Mouse (Mus musculus) lung, postnatal 36 days (tissue): Measurements from ENCODE around the gene Nup210l.
"Not testable (repeated sequence)": the region's sequence is repeated elsewhere in the genome, so short reads cannot be mapped to it uniquely, and the experiment has no call there.

Source experiments
- DNase-seq: peaks from one replicate; pipeline ENCODE4 v3.0.0; 2022; ENCODE audit warnings: mixed read lengths

Nup210l gene

DNA sequence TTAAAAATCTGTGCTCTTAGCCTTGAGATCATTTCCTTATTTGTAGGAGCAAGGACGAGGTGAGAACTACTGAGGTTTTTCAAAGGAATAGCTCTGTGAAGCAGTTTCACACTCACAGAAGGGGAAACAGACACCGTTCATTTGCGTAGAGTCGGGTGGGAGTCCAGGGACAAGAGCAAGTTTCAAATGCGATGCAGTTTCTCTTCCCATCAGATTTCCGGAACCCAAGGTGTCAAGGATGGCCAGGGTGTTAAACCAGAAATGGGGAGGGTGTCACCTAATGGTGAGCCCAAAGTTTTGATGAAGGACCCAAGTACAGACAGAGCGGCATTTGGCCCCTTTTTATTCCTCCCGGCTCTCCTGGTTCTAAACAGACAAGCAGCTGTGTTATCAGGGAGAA, 127.1 kb downstream of the Nup210l start:
- DNase-seq: peak; percentile 21

DNA sequence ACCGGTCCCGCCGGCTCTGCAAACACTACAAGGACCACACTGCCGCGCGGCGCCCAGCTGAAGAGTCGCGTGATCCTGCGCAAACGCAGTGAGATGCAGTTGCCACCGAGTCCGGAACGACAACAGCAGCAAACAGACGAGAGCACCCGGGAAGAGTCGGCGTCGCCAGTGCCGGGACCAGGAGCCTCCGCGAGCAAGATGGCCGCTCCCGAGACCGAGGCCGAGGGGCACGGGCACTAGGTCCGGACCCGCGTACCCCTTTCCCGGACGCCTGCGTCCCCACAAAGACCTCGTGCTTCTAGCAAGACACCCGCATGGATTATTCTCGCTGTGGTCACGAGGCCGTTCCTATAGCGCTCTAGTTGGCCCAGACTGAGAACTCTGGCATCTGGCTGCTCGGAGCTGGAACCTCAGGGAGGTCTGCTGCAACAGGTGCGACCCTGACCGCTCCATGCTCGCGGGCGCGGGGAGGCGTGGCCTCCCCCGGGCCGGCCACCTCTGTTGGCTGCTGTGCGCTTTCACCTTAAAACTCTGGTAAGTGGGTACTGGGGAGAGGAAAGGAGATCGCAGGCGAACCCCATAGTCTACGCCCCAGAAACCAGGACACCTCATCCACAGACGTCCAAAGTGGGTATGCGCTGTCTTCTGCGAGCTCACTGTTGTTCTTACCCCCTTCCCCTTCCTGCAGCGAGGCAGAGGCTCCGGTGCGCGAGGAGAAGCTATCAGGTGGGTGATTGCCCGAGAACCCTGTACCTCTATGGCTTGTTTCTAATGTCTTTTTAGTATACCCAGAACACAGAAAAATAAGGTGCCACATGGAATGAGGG, 127.8 kb downstream of the Nup210l start, which contains the start of gene Jtb:
TSS of gene Jtb (plus strand) at position 91 of the 827 bp plus-strand sequence.
- peak; percentile 98 for DNase-seq

DNA sequence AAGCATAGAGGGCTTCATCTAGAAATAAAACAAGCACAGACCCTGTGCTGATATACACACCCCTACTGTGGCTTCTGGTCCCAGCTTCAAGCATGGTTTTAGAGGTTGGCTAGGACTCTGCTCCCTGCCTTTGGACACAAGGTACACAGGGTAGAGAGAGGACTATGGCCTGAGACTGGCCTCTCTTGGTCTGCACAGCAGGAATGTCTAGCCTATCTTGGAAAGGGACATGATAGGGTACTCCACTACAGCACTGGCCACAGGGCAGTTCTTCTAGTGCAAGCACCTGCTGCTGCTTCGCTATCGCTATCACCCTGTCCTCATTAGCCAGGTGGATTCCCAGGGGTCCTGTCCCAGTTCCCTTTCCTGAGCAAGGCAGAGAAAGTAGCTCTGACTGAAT, 137.3 kb downstream of the Nup210l start:
- DNase-seq: no peak

DNA sequence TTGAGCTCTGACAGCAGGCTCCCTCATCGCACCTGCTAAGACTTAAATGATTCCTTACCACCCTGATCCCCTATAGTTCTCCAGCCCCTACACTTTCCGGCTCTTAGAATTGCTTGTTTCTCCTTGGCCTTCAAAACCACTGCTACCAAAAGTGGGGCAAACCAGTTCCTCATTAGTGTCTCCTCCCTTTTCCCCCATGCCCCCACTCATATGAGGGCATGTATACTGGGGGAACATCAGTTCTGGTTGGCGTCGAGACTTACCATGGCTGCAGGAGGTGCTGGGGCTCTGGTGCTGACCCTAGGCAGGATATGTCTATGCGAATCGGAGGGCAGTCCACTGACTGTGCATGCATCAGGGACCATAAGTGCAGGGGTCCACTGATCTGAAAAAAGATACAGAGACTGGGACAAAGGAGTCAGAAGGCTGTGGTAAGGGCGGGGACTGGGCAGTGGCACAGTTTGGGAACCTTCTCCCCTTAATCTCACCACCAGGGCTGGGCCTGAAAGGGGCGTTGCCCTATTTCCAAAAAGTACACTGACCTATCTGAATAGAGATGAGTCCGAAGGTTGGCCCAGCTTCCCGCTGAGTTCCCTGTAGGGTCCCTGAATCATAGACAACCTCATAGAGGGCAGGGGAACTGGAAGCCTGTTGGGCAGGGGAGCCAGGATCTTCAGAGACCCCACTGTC, 137.9 kb downstream of the Nup210l start:
- DNase-seq: no peak

DNA sequence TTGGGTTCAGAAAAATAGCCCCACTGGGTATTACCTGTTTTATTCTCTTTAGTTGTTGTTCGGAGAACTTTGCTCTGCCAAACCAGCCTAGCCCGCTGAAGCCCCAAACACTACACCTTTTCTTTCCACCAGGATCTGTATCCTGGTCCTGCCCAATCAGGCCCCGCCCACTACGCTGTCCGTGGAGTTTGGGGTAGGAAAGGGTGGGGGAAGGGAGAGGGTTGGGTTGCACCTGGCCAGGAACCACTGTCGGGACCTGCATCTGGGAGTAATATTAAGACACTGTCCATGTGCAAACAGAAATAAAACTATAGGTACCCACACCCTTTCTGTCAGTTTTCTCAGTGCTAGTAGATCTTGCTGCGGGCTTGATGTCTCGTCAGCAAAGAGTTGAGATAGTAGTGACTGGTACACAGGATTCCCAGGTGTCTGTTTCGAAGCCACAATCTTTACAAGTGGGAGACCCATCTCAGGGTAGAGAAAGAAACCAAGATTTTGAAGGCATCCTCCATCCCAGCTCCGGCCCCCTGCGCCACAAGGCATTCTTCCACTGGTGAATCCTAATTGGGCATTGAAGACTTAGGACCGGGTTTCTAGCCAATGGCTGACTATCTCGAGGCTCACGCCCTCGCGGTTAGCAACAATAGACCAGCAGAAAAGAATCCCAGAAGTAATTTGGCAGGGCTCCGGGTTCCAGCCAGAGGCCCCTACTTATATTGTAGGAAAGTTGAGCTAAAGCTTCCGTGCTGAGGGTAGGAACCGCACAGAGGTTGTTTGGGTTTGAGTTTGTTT, 139.2 kb downstream of the Nup210l start, which contains the start of gene Creb3l4:
TSS of gene Creb3l4 (minus strand) at position 529 of the 792 bp plus-strand sequence.
- DNase-seq: peak; percentile 75

DNA sequence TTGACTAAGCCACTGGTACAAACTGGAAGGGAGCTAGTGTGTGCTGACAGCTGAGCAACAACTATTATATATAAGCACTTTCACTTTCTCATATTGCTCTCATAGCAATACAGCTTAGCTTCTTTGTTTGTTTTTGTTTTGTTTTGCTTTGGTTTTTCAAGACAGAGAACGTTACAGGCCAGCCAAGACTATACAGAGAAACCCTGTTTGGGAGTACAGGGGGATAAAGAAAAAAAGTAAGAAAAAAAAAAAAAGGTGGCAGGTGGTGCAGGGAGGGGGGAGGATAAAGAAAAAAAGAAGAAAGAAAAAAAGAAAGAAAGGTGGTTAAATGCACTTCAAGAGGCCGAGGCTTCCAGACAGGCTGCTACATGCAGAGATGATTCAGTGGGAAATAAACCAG, 141.5 kb downstream of the Nup210l start:
- DNase-seq: no peak

DNA sequence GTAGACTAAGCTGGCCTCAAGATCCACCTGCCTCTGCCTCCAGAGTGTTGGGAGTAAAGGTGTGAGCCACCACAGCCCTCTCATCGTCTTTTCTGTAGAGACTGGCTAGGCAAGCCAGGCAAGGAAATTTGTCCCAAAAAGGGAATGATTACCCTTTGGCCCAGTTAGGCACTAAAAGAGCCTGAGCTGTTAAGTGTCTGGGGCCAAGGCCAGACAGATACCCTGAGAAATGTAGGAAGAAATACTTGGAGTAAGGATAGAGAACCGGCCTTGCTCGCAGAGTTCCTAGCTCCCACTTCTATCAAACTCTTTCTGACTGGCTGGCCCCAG, 143.7 kb downstream of the Nup210l start:
- DNase-seq: no peak

DNA sequence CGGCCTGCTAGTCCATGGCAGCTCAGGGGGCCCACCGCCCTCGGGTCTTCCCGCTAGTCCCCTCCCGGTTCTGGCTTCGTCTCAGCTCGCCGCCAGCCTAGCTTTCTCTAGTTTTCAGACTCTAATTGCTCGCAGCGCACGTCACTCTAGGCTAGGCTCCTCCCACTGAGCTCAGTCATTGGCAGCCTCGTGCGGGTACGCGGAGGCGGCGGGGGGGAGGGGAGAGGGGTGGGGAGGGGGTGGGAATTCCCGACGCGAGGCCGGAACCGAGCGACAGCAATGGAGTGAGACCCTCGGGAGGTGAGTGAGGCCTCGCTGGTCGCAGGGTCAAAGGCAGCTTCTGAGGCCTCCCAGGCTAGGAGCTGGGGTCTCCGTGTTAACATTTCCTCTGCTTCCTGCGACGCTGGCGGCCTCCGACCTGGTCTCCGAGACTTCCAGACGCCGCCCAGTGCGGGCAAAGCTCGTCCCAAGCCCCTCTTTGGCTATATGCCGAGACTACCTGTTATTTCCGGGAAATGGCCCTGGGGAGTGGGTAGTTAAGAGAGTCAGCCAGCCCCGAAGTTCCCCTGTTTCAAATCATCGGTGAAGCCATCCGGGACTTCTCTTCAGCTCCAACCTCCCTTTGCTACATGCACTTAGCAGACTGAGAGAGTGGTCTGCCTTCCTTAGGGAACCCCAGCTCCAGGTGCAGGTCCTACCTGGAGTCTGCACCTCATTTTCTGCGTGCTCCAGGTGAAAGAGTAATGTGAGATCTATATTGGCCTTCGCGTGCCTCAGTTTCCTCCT, 144.2 kb downstream of the Nup210l start, which contains the start of gene Slc39a1:
TSS of gene Slc39a1 (plus strand) at position 213 of the 786 bp plus-strand sequence.
- peak; percentile 99 for DNase-seq

DNA sequence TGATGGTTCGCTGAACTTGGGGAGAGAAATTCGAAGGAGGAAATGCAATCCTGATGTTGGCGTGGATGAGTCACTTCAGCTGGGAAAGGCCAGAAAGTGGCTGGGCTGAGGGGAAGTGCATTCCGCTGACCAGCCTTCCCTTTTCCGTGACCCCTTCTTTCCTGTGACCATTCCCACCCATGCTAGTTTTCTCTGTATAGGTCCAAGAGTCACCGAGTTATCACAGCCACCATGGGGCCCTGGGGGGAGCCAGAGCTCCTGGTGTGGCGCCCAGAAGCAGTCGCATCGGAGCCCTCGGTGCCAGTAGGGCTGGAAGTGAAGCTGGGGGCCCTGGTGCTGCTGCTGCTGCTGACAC, 144.8 kb downstream of the Nup210l start:
- DNase-seq: peak; percentile 53

DNA sequence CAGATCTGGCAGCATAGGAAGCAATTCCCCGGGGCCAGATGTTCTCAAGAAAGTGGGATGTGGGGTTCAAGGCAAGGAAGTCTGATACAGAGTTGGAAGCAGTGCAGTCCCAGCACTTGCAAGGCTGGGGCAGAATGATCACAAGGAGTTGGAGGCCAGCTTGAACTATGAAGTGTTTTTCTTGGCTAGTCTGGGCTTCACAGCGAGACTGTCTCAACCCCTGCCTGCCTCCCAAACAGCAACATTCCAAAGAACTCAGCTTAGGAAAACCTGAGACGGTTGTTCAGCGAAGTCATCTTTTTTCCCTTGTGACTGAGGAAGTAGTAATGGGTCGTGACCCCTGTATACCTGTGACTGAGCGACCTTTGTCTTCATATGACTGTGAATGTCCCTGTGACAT, 146.9 kb downstream of the Nup210l start:
- DNase-seq: no peak

DNA sequence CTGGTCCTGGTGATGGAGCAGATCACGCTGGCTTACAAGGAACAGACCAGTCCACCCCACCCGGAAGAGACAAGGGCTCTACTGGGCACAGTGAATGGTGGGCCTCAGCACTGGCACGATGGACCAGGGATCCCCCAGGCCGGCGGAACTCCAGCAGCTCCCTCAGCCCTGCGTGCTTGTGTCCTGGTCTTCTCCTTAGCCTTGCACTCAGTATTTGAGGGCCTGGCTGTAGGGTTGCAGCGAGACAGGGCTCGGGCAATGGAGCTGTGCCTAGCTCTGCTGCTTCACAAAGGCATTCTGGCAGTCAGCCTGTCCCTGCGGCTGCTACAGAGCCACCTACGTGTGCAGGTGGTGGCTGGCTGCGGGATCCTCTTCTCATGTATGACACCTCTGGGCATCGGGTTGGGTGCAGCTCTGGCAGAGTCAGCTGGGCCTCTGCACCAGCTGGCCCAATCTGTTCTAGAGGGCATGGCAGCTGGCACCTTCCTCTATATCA, 147.8 kb downstream of the Nup210l start:
- DNase-seq: not testable (repeated sequence)

DNA sequence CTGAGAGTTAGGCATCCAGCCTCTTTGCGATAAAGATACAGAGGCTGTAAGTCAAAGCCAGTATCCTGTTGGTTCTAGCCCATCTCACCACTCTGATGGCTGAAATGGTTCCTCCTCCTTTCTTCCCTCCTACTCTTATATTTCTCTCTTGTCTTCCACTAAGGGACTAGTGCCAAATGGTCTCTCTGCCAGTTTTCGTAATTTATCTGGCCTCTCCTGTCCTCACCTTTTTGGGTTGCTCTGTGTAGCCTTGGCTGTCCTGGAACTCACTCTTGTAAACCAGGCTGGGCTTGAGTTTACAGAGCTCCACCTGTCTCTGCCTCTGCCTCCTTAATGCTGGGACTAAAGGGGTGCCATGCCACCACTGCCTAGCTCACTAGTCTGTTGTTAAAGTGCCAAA, 148.7 kb downstream of the Nup210l start:
- not testable (repeated sequence) for DNase-seq

DNA sequence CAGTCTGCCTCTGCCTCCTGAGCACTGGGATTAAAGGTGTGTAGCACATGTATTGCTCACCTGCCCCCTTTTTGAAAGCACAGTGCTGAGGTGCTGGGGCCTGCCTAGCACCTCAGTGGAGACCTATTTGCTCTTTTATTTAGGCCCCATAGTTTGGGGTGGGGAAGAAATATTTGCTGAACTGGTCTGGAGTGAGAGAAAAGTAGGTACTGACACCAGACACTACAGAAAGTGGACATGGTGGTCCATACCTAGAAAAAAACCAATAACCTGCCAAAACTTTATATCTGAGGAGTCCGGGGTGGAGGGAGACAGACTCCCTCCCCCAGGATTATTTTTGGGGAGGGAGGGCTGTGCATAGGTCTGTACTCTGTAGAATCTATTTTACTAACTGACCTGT, 149.2 kb downstream of the Nup210l start:
- not testable (repeated sequence) for DNase-seq

DNA sequence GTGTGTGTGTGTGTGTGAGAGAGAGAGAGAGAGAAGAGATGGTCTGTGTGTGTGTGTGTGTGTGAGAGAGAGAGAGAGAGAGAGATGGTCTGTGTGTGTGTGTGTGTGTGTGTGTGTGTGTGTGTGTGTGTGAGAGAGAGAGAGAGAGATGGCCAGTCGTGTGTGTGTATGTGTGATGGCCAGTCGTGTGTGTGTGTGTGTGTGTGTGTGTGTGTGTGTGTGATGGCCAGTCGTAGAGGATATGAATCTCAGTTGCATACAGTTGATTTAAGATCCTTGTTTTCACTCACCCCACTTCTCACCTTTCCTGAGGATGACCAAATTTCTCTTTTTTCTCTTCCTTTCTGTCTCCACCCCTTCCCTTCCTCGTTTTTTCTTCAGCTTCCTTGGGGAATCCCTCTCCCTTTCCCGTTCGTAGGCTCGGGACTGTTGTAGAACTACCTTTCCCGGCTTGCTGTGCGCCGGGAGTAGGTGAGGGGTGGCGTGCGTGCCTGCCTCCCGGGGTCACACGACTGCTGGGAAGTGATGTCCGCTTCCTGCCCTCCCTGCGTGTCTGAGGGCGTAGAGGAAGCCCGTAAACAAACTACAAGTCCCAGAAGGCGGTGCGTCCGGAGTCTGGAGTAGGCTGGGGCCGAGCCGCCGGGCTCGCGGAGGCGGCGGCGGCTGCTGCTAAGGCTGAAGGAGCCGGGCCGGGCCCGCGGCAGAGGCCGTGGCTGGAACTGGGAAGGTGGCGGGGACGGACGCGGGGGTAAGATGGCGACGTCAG, 149.9 kb downstream of the Nup210l start, which contains the start of gene Crtc2:
TSS of gene Crtc2 (plus strand) at position 511 of the 766 bp plus-strand sequence.
- DNase-seq: peak; percentile 99

DNA sequence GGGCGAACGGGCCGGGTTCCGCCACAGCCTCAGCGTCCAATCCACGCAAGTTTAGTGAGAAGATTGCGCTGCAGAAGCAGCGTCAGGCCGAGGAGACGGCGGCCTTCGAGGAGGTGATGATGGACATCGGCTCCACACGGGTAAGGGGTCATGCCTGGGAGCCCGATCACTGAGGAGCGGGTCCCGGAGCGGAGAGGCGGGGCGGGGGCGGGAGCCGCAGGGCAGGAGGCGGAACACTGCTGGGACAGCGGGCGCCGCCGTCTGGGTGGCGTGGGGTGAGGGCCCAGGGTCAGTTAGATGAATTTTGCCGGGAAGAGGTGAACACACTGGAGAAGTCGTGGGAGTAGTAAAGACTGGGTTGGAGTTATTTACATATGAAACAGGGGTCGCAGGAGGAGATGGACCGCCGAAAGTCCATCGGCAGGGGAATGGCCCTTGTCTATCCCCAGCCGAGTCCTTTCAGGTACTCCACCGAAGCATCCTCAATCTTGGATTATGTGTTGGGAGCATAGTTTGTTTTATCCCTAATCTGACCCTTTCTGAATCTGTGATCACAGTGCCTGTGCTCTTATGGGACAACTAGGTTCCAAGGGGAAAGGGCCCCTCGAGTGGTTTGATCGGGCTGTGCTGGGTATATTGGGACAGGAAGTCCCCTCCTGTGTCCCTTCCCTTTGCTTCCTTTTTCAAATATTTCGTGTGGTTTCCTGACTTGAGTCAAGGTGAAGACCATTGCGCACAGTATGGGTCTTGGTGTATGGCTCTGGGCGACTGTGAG, 150.7 kb downstream of the Nup210l start:
- peak; percentile 7 for DNase-seq

DNA sequence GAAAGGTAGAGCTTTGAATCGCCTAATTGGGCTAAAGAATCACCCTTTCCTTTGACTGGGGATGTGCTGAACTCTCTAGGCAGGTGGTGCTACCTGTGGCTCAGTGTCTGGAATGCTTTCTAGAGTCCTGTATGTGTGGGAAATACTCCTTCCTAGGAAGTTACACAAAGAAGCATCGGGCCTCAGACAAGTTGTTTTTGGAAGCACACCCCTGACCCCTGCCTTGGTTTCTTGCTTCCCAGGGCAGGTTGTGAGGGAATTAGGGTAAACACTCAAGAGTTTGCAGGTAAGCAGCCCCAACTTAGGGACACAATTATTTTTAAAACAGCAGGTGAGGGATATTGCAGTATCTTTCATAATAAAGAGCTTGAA, 151.2 kb downstream of the Nup210l start:
- no peak for DNase-seq

DNA sequence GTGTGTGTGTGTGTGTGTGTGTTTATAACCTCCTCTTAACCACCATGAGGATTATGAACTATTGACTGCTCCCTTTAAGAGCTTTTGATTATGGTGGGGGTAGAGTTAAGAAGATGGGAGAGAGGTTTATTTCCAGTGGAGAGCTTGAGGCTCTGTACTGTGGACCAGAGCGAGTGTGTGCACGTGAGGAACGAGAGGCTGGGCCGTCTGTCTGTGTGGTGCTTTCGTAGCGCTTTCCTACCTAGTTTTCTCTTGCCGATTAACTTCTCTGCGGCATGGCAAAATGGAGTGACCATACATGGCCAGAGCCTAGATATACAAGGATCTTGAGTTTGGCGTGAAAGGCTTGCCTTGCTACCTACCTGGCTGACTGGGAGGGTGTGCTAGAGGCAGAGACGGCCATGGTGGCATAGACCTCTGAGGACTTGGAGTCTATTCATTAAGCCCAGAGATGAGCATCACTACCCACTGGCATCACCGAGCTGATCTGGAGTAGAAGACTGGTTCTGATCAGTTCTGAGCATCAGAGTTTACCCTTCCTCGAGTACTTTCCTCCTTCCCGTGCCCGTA, 151.9 kb downstream of the Nup210l start:
- no peak for DNase-seq

DNA sequence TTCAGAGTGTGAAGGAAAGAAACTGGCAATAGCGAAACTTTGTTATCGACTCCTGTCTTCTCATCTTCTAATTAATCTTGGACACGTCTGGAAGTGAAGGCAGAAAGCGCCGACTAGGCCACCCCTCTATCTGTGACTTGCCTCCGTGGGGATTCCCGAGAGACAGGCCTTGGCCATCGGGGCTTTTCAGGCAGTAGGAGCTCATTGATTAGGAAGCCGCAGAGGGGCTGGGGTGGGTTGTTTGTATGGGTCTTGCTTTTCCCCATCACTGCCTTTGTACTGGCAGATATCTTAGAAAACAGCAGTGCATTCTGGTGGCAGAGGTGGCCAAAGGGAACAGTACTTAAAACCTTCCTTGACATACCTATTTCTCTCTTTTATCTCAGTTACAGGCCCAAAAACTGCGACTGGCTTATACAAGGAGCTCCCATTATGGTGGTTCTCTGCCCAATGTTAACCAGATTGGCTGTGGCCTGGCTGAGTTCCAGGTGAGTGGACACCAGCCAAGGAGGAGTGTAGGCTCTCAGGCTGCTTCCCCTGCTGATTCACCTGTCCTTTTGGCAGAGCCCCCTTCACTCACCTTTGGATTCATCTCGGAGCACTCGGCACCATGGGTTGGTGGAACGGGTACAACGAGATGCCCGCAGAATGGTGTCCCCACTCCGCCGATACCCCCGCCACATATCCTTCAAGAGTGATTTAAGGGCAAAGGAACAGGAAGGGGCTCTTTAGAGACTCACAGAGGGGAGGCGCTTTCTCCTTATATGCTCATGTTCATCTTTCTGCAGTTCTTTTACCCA, 153.0 kb downstream of the Nup210l start:
- no peak for DNase-seq

DNA sequence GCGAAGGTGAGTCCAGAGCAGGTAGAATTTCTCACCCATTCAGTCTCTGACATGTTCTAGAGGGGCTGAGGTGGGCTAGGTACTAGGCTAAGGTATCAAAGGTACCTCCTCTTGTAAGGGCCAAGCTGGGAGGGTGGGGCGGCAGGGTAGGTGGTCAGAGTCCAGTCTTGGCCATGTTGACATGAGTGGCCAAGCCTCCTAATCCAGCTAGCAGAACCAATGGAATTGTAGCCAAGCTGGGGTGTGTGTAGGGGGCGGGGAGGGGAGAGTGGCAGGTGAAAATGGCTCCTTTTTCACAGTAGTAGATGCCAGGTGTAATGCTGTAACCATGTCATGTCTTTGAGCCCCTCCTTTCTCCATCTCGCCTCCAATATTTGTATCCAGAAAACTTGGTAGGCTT, 154.6 kb downstream of the Nup210l start:
- no peak for DNase-seq
